Mouse (Mus musculus) urinary bladder, postnatal 0 days (tissue): ENCODE measurements around the gene Rpl35. TPM values are rescaled to one million over a fixed set of nuclear protein-coding genes. Genes with fewer than 3 reads are reported as not detected.

ENCODE experiments used
- polyA plus RNA-seq: library from polyadenylated mRNA; unstranded; fragments of >200 nt; fragmentation: Nextera tagmentation; extraction: Ambion mirVana; gene quantifications from 2 replicates; pipeline ENCODE4 v1.2.1, GENCODE M21; 2015

Gene Rpl35
- 696 and 793 TPM in 2 replicates for polyA plus RNA-seq

DNA sequence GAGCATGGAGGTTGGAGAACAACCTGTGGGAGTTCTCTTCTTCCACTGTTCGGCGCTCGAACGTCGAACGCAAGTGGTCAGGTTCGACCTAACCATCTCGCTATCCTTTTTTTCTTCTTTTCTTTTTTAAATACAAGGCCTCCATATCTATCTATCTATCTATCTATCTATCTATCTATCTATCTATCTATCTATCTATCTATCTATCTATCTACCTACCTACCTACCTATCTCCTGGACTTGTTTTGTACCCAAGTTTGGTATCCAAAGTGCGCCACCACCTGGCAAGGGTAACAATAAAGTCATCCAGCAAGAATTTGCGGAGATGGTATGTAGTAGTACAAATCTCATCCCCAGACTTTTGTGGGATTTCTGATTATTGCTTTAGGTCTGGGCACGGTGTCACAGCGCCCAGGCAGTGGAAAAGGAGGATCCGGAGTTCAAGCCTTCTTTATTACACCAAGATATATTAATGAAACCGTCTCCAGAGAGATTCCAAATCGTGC is at the start of gene Rpl35:
TSS of gene Rpl35 (minus strand) at position 51 of the 506 bp plus-strand sequence.

DNA sequence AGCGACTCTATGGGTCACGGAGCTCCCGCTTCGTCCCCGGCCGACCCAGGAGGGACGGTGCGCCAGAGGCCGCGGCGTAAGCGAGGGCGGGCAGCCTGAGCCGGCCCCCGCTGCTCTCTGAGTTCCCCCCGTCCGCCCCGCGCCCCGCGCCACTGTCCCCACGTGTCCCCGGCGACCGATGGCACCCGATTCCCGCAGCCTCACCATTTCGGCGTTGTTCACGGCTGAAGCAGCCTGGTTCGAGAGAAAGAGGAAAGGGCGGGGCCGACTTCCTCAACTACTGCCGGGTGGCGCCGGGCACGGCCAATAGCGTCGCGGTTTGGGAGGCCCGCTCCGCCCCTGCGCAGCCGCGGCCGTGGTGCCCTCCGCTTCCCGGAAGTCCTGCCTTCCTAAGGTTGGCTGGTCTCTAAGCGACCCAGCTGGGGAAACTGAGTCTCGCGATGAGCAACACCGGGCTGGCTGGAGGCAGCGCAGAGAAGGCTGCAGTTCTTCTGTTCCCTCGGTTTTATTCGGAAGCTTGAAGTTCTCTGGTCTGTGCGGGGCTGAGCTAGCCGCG is 466 bp downstream of the Rpl35 start, which contains the start of gene Arpc5l:
TSS of gene Arpc5l (plus strand) at position 469 of the 556 bp plus-strand sequence.

GRCm38 (mm10) chr2:38997386-38998374 is 7.7 kb downstream of the Rpl35 start, which contains the start of gene Wdr38:
Wdr38 (plus strand) TSS chr2:38997476.

Other genes starting within 250 kb of the Rpl35 start
- gene Nr6a1, start 77.9 kb downstream of the Rpl35 start, polyA plus RNA-seq: 0.77 and 0.95 TPM in 2 replicates
- 3.9 and 4.6 TPM in 2 replicates for gene Olfml2a, start 73.6 kb downstream of the Rpl35 start, polyA plus RNA-seq
- 0.79 and 1.1 TPM in 2 replicates for gene Wdr38, start 8.1 kb downstream of the Rpl35 start, polyA plus RNA-seq
- 109 and 113 TPM in 2 replicates for gene Arpc5l, start 276 bp downstream of the Rpl35 start, polyA plus RNA-seq
- 14.6 and 15.0 TPM in 2 replicates for gene Golga1, start 59.9 kb upstream of the Rpl35 start, polyA plus RNA-seq
- gene Scai, start 185.1 kb upstream of the Rpl35 start, polyA plus RNA-seq: 5.0 and 5.1 TPM in 2 replicates
- 67.6 and 79.7 TPM in 2 replicates for gene Ppp6c, start 220.8 kb upstream of the Rpl35 start, polyA plus RNA-seq